Mouse (Mus musculus) cerebellum, adult (tissue): ENCODE results near the gene Hbb-y.
"Not testable (repeated sequence)": the region's sequence is repeated elsewhere in the genome, so short reads cannot be mapped to it uniquely, and the experiment has no call there.

Experiments
- ATAC-seq: cut with Nextera tagmentation; 2 replicates; pipeline ENCODE4 v1.9.2; 2017; ENCODE audit warnings: mild to moderate bottlenecking, moderate library complexity, mixed read lengths; ENCODE audit not compliant: insufficient number of reproducible peaks, low FRiP score, low TSS enrichment

Hbb-y gene

DNA sequence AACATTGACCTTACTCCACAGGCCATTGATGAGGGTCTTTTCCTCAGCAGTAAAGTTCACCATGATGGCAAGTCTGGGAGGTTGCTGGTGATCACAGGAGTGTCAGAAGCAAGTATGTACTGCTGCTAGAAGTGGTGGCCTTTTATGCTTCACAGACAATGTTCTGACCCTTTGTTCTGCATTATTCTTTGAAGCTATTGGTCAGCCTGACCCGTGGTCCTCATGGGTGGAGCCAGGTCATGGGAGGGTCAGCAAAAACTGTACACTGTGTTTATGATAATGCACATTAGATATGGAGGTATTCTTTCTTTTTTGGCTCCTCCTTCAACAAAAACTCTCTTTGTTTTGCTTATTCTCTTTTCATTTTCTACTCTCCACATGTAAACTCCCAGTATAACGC lies at the start of gene Hbb-y:
Gene Hbb-y (minus strand): TSS at position 127 of the 400 bp plus-strand sequence.
- no peak for ATAC-seq

DNA sequence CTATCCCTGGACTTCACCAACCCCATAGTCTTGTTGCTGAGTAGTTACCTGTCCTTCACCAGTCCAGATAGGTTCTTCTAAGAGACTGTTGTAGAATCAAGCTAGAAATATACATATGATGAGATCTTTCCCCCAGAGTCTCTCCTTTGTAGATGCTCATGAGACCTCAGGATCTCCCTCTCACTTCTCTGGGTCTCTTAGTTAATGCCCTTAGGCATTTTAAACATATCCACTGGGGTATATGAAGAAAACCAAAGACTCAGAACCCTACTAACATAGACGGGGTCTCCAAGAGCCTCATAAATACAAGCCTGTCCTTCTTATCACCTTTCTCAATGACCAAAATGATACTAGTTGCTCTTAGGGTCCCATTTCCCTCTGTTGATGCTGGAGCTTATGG lies 41.4 kb upstream of the Hbb-y start, which contains the start of gene Olfr64:
Gene Olfr64 (minus strand): TSS at position 101 of the 400 bp plus-strand sequence.
- ATAC-seq, result no peak

DNA sequence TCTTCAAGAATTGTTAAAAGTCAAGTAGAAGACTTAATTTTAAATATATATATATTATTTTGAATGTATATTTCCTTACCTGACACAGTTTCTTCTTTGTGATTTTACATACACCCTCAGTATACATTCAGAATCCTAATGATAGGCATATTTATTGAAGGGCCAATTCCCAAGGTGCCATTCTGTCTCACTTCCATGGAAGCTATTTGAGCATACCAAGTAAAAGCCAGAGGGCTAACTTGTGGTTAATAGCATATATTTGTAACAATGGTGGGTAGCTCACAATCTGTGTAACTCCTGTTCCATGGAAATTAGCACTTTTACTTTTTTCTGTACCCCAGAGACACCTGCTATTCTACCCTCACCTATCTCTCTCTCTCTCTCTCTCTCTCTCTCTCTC lies 33.1 kb upstream of the Hbb-y start, which contains the start of gene Olfr66:
Gene Olfr66 (minus strand): TSS at position 101 of the 400 bp plus-strand sequence.
- ATAC-seq, result no peak

DNA sequence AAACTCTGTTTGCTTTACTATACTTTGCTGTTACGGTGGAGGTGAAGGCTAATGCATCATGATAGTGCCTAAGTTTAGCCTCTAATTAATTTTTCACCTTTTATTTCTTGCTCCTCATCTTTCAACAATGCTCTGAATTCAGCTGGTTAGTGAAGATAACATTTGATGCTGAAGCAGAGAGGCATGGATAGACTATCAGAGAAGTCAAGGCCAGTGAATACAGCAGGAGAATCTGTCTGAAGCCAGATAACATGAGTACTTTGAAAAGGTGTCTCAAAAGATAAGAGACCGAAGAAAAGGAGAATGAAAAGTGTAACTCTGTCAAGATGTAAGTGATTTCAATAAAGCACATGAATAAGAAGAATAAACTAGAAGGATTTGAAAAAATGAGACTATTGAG lies 24.1 kb upstream of the Hbb-y start:
- ATAC-seq, result no peak

DNA sequence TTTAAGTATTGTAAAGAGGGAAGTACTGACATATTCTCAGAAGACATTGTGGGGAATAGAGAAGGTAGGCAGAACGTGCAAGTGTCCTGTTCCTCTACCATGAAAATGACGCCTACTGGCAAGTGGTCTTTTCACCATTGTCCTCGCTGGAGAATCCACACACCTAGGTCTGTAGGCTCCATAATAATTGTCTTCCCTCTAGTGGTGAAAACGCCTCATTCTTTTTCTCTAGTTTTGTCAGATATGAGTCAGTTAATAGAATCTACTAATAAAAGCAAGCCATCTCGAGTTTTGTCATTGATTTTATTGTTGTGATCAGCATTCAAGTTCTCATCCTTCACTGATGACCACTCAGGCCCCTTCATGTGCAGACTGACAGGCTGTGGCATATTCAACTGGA lies 21.4 kb upstream of the Hbb-y start:
- no peak for ATAC-seq

DNA sequence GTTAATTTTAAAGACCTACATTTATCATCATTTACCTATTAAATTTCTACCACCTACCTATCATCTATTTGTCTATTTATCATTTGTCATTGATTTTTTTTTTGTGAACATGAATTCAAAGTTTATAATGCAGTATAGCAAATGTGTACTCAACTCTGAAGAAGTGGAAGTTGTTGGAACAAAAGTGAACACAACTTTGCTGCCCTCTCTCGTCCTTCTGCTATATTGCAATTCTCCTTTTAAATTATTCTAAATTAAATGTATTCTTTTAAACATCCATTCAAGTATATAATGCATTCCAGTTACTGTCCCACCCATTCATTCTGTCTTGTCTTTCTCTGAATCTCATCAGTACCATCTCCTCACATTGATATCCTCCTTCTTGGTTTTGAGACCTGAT lies 20.0 kb upstream of the Hbb-y start:
- ATAC-seq, result no peak

DNA sequence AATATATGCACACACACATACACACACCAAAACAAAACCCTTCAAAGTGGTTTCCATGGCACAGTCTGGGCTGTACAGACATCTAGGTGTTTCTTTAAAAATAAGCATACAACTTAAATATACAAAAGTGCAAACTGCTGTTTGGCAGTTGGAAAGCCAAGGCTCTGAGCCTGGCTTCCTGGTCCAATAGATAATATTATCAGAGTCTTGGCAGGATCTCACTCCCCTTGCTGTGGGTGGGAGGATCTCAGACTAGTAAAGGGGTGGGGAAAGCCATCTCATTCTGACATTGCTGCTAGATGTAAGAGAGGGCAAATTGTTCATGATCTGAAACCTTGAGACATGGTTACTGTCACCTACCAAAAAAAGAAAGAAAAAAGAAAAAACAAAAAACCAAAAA lies 17.7 kb upstream of the Hbb-y start:
- no peak for ATAC-seq

DNA sequence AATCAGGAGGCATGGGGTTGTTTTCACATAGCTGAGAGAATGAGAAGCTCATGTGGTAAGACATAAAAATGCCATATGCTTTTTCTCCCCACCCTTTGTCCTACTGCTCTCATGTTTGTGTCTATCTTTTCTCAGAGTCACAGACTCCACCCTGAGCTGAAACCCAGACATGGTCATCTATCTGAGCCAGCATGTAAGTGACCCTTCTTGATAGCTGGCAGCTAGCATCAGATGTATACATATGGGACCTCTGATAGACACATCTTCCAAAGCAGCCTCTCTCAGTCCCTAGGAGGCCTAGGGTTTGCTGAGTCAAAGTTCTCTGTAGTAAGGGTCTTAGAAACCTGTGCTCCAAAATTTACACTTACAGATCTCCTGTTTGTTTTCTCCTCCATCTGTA lies 12.7 kb upstream of the Hbb-y start:
- no peak for ATAC-seq

DNA sequence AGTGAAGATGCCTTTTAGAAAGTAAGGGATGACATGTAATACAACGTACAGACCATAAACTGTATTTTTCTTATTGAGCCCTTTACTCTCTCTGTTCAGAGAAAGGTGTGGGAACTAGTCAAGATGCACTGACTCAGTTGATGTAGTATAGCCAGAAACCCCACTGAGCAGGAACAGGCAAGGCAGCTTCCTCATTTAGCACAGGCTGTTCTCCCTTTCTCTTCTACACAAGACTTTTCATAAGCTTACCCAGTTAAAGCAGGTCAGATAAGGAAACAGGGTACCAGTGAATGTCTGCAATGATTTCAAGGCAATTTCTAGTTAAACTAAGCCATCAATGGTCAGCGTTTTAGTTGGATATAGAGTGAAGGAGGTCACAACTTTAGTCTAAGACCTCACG lies 8.5 kb upstream of the Hbb-y start:
- no peak for ATAC-seq

DNA sequence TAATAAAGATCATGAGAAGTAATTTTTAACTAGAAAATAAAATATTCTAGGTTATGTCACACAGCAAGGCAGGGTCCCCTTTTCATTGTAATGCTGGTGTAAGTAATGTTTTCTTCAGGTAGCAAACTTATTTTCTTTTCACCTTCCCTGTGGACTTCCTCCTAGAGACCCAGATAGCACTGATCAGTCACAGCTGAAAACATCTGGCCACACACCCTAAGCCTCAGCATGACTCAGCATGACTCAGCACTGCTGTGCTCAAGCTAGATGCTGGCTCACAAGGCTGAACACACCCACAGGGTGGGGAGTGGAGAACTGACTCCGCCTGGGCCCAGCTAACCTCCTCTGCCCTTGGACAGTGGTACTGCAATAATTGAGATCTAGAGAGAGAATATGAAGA lies 7.8 kb upstream of the Hbb-y start:
- no peak for ATAC-seq

DNA sequence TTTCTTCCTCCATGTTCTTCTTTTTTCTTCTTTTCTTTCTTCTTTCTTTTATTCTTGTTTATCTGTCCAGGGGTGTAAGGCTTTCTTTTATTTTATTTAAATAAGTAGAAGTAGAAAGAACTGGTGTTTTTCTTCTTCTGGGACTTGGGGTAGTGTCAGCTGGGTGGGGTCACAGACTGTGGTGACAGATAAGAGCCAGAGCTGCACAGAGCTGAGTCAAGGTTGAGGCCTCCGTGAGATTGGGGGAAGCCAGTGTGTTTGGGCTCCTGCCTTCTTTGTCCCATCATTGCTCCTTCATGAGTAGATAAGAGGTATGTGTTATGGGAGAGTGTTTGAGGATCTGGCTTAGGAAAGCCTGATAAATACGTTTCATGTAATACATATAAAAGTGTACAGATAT lies 6.1 kb upstream of the Hbb-y start:
- ATAC-seq, result no peak

DNA sequence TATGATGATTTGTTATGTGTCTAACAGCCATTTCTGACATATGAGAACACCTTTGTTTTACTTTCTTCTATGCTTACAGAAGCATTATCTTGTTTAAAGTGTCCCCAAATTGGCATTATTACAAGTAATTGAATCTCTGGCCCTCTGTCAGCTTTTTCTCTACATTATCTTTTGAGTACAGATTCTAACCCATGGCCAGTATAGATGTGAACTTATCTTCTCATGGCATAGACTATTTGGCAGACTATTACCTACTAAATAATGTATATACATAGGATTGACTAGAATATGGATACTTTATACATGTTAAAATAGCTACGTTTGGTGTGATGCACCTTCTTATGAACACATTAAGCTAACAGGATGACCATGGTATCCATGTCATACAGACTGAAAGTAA lies 1.7 kb upstream of the Hbb-y start:
- no peak for ATAC-seq

DNA sequence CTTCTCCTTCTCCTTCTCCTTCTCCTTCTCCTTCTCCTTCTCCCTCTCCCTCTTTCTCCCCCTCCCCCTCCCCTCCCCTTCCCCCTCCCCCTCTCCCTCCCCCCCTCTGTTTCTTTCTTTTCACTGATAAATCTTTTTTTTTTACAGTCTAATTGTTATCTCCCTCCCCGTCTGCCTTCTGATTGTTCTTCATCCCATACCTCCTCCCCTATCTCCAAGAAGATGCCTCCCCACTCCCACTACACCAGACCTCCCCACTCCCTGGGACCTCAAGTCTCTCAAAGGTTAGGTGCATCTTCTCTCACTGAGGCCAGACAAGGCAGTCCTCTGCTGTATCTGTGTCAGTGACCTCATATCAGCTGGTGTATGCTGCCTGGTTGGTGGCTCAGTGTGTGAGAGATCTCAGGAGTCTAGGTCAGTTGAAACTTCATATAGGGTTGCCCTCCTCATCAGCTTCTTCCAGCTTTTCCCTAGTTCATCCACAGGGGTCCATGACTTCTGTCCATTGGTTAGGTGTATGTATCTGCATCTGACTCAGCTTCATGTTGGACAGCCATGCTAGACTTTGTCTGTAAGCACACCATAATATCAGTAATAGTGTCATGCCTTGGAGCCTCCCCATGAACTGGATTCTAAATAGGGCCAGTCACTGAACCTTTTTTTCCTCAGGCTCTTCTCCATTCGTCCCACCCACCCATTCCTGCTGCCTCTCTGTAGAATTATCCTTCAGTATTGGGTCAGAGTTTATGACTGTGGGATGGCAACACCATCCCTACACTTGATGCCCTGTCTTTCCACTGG lies 8.3 kb downstream of the Hbb-y start:
- no peak for ATAC-seq

DNA sequence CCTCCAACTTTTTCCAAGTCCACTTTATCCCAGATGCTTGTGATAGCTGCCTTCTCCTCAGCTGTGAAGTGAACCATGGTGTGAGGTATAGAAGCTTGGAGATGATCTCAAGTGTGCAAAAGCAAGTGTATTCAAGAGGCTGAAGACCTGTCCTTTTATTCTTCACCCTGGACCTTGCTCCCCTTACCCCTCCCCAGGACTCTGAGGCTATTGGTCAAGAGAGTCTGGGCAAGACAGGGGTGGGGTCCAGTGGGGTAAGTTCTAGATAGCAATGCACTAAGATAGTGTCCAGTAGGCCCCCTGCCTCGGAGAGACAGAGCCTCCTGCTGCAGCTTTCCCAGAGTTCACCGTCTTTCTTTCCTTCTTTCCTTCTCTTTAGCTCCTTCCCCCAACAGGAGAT lies 10.0 kb downstream of the Hbb-y start, which contains the start of gene Hbb-bh1:
Gene Hbb-bh1 (minus strand): TSS at position 131 of the 400 bp plus-strand sequence.
- no peak for ATAC-seq

DNA sequence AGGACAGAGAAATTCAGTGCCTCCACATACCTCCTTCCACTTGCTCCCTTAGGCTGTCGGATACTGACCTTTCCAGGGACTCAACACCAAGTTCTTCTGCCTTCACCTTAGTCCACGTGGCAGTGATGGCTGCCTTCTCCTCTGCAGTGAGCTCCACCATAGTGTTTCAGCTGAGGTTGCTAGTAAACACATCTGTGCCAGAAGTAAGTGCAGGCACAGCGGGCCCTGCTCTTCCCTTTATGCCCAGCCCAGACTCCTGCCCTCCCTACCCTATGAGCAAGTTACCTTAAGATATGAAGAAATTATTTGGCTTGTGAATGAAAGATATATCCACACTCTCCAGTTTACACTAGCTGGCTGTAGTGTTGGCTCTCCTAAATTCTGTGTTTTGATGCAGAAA lies 12.7 kb downstream of the Hbb-y start, which contains the start of gene Hbb-bh2:
Gene Hbb-bh2 (minus strand): TSS at position 253 of the 400 bp plus-strand sequence.
- ATAC-seq, result no peak

DNA sequence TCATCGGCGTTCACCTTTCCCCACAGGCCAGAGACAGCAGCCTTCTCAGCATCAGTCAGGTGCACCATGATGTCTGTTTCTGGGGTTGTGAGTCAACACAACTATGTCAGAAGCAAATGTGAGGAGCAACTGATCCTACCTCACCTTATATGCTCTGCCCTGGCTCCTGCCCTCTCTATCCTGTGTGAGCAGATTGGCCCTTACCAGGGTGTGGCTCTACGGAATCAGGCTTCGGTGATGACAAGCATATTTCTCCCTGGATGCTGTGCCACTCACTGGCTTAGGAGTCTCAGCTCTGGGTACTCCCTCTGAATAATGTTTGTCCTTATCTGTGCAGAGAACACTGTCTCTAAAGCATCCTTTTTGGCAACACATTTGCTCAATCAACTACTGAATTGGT lies 25.2 kb downstream of the Hbb-y start, which contains the start of gene Hbb-bs:
Gene Hbb-bs (minus strand): TSS at position 289 of the 400 bp plus-strand sequence.
- ATAC-seq, result no peak

DNA sequence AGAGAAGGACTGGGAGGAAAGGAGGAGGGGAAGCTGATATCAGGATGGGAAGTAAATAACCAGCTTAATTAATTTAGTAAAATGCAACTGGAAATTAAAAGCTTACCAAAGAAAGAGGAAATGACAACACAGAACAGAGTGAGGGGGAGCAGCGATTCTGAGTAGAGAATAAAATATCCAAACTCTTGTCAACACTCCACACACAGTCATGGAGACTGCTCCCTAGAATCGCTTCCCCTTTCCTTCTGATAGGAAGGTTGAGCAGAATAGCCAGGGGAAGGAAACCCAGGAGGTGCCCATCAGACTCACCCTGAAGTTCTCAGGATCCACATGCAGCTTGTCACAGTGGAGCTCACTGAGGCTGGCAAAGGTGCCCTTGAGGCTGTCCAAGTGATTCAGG lies 25.9 kb downstream of the Hbb-y start:
- ATAC-seq, result not testable (repeated sequence)

DNA sequence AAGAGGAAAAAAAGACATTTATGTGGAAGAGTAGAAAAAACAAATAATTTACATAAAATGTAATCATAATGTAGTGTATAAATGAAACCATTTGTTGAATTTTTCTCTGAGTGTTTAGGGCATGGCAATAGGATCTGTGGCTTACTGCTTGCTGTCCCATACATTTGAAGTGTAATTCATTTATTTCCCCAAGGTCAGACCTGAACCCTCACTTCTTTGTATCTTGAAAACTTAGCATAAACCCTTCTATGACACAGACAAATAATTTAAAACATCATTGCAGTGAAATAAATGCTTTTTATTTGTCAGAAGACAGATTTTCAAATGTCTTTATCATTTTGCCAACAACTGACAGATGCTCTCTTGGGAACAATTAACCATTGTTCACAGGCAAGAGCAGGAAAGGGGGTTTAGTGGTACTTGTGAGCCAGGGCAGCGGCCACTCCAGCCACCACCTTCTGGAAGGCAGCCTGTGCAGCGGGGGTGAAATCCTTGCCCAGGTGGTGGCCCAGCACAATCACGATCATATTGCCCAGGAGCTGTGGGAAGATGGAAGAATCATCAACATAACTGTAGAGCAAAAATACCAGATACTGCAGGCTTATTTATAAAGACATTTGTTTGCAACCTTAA lies 26.6 kb downstream of the Hbb-y start:
- ATAC-seq, result no peak

DNA sequence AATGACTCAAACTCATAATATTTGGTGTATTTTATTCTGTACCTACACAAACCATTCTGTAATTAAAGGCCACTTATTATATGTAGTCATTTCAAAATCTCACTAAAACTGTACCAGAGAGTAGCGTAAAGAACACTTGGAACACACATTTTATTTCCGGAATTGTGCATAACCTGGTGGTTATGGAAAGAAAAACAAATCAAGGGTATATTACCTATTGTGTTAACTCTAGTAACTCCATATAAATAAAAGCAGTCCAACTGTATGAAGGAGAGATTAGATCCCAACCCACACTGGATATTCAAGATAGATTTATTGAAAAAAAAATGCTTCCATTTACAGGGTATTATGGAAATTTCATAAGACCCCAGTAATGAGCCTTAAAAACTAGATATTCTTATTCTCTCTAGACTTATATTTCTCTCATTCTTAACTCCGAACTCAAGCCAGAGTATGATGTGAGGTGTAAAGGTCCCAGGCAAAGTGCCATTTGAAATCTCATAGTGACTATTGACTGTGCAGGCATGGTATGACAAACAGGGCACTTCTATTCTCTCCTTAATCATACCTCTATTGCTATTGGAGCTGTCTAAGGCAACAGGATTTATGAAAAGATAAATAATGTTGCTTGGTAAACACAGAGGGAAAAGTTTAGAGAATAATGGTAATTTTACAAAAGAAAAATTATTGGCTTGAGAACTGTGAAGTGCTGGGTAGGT lies 27.3 kb downstream of the Hbb-y start:
- no peak for ATAC-seq

DNA sequence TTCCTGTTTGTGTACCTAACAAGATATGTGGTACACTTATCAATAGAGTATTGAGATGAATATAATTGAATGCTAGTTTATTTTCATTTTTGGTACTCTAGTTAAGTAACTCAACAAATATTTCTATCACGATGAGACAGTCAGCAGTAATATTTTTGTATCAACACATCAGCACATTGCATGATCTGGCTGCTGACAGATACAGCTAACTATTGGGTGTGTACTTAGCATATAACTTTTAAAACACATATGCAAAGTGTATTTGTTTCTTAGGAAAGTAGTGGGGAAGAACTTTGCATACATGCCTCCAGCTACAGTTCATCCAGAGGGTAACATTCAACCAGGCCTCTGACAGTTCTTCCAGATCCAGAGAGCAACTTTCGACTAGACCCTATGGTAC lies 28.4 kb downstream of the Hbb-y start:
- ATAC-seq, result no peak

DNA sequence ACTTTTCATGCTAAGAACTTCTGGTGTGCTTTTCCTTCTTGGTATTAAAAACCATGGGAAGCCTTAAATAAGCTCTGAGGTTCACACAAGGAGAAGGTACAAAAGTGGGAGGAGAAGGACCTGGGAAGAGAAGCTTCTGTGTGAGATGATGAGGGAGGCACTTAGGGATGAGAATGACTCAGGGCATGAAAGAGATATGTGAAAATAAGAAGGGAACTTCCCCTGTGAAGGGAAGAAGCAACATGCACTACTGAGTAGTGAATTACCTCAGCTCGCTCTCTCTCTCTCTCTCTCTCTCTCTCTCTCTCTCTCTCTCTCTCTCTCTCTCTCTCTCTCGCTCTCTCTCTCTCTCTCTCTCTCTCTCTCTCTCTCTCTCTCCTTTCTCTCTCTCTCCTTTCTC lies 37.9 kb downstream of the Hbb-y start:
- not testable (repeated sequence) for ATAC-seq
